Mouse (Mus musculus) neural tube, embryonic 10.5 days (tissue): ENCODE results near the gene Cd9.
"Not testable (repeated sequence)": the region's sequence is repeated elsewhere in the genome, so short reads cannot be mapped to it uniquely, and the experiment has no call there.

Source experiments
- DNase-seq: peaks from one replicate; pipeline ENCODE4 v3.0.0-alpha.2; 2017; ENCODE audit warnings: low spot score; ENCODE audit errors: extremely low spot score

Gene Cd9

DNA sequence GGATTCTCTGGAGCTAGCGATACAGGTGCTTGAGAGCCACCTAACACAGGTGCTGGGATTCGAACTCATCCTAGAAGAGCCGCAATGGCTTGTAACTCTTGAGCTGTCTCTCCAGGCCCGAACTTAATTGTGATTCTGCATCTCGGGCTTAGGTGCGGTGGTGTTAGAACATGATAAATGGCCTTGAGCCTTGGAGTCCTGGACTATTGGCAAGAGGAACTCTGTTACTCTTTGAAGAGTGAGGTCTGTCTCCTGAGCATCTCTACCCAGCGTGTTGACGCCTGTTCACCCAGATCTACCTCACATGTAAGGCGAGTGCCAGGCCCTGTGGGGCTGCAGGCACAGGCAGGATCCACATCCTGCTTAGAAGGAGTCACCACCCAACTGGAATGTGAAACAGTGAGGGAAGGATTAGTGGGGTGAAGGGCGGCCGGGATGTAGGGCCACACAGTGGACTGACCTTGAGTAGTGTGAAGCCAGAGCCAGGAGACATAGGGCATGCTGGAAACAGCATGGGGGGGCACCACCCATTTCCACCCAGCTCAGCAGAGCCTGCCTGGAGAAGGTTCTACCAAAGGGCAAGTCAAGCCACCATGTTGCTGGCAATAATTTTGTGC lies 8.7 kb upstream of the Cd9 start:
- no peak for DNase-seq

DNA sequence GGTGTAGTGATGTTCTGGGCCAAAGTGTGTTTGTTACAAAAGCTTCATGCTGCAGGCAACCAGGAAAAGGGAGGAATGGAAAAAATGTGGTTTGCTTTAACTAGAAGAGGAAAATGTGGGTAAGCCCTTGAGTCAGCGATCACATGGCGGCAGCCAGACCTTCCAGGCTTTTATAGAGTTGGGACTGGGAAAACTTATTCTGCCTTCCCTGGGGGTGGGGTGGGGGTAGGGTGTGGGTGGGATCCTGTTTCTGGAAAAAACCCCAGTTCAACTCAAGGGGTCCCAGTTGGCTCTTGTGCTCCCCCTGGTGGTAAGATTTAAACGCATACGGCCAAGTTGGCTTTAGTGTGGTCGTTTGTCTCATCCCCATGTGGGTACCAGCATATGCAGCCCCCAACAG lies 3.5 kb upstream of the Cd9 start:
- DNase-seq: peak; percentile 53

- no peak for DNase-seq
Observed at GRCm38 (mm10) chr6:125496417-125496816, 1.8 kb upstream of the Cd9 start.

DNA sequence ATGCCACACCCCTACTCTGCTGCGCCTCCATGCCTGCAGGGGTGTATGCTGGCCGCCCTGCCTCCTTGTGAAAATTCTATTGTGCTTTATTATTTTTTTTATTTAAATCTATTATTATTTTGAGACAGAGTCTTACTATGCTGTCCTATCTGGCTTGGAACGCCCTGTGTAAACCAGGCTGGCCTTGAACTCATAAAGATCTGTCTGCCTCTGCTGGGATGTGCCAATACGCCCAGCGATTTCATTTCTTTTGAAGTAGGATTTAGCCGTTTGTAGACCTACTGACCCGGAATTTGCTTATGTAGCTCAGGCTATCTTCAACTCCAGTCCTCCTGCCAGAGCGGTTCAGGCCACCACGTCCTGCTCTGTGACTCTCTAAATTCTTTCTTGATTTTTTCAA lies 770 bp upstream of the Cd9 start:
- DNase-seq: no peak

- no peak for DNase-seq
Observed at GRCm38 (mm10) chr6:125493147-125493546, 1.4 kb downstream of the Cd9 start.

- no peak for DNase-seq
Observed at GRCm38 (mm10) chr6:125492664-125493063, 1.9 kb downstream of the Cd9 start.

- no peak for DNase-seq
Observed at GRCm38 (mm10) chr6:125492033-125492432, 2.6 kb downstream of the Cd9 start.

- no peak for DNase-seq
Observed at GRCm38 (mm10) chr6:125491393-125491792, 3.2 kb downstream of the Cd9 start.

- no peak for DNase-seq
Observed at GRCm38 (mm10) chr6:125489881-125490559, 4.6 kb downstream of the Cd9 start.

DNA sequence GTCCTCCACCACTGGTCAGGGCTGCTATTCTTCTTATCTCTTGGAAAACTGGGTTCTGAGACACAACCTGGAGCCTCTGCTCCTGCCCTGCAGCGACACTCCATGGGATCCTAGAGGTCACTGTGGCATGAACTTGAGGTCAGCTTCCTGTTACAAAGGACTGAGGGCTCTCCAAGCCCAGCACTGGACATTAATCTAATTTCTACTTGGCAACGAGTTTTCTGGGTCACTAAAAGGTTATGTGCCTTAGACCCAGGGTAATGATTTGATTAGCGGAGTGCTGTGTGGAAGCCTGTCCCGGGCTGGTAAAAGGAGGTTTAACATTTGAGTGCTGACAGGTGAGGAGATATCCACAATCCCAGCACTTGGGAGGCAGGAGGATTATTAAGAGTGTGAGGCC lies 9.0 kb downstream of the Cd9 start:
- DNase-seq: no peak

DNA sequence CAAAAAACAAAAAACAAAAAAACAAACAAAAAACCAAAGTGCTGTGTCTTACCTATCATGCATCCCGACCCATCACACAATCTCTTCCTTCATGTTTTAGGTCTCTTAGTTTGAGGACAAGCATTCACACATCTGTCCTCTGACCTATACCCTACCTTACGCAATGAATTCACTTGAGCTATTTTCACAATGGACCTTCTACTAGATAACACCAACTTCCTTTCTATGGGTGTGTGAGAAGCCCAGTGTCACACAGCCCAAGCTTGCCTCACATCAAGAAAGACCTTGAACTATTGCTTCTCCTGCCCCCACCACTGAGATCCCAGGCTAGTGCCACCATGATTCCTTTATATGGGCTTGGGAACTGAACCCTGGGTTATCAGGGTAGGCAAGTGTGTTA lies 9.9 kb downstream of the Cd9 start:
- no peak for DNase-seq

DNA sequence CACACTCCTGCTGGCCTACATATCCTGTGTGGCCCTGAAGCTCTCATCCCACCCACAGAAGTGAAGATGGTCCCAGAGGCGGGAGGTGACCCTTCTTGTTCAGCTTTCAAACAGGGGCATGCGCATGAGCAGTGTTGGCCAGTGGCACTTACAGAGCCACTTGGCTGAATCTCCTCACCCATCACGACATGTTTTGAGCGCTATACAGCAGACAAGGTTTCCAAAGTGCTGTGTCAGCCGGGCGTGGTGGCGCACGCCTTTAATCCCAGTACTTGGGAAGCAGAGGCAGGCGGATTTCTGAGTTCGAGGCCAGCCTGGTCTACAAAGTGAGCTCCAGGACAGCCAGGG lies 10.3 kb downstream of the Cd9 start:
- DNase-seq: not testable (repeated sequence)

DNA sequence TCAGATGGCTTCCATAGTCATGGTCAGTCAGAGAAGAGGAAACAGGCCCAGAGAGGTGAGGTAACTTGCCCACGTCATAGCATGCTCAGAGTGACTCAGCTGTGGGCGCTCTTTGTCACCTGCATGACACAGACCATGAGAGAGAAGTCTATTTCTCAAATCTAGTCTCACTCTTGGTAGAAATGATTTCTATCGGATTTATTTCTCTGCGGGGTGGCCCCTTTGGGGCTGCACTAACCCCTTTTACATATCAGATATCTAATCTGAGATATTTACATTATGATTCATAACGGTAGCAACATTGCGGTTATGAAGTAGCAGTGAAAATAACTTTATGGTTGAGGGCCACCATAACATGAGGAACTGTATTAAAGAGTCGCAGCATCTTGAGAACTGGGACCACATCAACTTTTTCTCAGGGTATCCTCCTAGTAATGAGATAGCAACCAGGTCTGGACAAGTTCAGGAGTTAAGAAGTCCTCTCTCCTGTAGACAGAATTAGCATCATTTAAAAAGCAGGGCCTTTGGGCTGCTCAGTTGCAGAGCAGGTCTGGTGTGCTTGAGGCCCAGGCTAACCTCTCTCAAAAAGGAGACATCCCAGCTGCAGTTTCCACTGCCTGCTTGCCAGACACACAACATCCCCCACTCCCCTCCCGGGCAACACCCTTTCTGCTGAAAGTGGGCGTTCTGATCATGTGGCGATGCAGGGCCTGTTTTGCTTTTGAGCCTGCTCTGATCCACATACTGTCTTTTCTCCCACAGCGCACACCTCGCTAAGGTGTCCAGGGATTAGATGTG lies 10.9 kb downstream of the Cd9 start:
- DNase-seq: no peak

DNA sequence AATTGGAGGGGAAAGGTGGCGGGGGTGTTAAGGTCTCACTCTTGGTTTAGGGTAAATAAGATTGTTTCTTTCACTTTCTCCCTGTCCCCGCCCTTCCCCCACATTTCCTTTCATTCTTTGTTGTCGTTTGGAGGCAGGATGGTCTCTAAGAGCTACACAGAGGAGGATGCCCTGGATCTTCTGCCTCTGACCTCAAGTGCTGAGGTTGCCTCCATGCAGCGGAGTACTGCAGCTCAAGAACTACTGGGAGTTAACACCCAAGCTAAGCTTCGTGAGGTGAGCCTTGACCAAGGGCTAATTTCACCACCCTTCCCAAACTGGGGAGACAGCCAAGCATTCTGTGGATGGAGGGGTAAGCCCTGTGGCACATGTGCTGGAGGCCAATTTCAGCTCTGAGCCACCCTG lies 12.2 kb downstream of the Cd9 start:
- DNase-seq: no peak

- DNase-seq: no peak
Observed at GRCm38 (mm10) chr6:125481667-125482390, 12.8 kb downstream of the Cd9 start.

GRCm38 (mm10) chr6:125480396-125481361 lies 13.9 kb downstream of the Cd9 start:
- no peak for DNase-seq

- no peak for DNase-seq
Observed at GRCm38 (mm10) chr6:125479359-125479758, 15.2 kb downstream of the Cd9 start.

- no peak for DNase-seq
Observed at GRCm38 (mm10) chr6:125478135-125479128, 16.2 kb downstream of the Cd9 start.

GRCm38 (mm10) chr6:125476826-125477589 lies 17.6 kb downstream of the Cd9 start:
- DNase-seq: no peak
